In genomic region chr11:54160435-54160834, GRCm38 (mm10) we compare ENCODE assay signal across 19 mouse cellular contexts.
"Had no signal": no experiment of that assay in that cellular context is flagged by ENCODE, and none has a peak within 500 bp of the region (broad histone marks: within the 10 kb centered on the region; RNA-seq: fewer than 3 reads in every experiment).

No protein-coding gene starts in this region.

- H3K36me3 ChIP-seq: heart, embryonic 10.5 days; heart, embryonic 12.5 days; hindbrain, embryonic 13.5 days; hindbrain, embryonic 15.5 days; limb, embryonic 13.5 days; limb, embryonic 15.5 days; liver, embryonic 12.5 days had no signal

- H3K4me3 ChIP-seq: heart, embryonic 10.5 days; heart, embryonic 12.5 days; hindbrain, embryonic 13.5 days; hindbrain, embryonic 15.5 days; limb, embryonic 13.5 days; limb, embryonic 15.5 days; liver, embryonic 12.5 days had no signal

- H3K27me3 ChIP-seq: heart, embryonic 12.5 days; hindbrain, embryonic 13.5 days; hindbrain, embryonic 15.5 days; limb, embryonic 13.5 days; limb, embryonic 15.5 days had no signal

- H3K27ac ChIP-seq: heart, embryonic 10.5 days; hindbrain, embryonic 13.5 days; hindbrain, embryonic 15.5 days; hindbrain, postnatal 0 days; kidney, postnatal 0 days; limb, embryonic 13.5 days; limb, embryonic 15.5 days; liver, embryonic 12.5 days; liver, embryonic 14.5 days had no signal

- H3K4me2 ChIP-seq: heart, embryonic 12.5 days; hindbrain, embryonic 13.5 days; hindbrain, embryonic 15.5 days; limb, embryonic 13.5 days; limb, embryonic 15.5 days; liver, embryonic 12.5 days had no signal

- DNase-seq: forebrain, postnatal 0 days; gastrocnemius, postnatal 14 days; gastrocnemius, postnatal 36 days; heart, postnatal 10 days; kidney, adult 8-10 months; layer of hippocampus, adult 9-11 months; layer of hippocampus, postnatal 36 days; left cerebral cortex, postnatal 4 days had no signal

- H3K4me1 ChIP-seq: hindbrain, embryonic 13.5 days; hindbrain, embryonic 15.5 days; limb, embryonic 13.5 days; limb, embryonic 15.5 days; liver, embryonic 12.5 days had no signal

- ATAC-seq: forebrain, postnatal 0 days; hindbrain, postnatal 0 days; intestine, embryonic 16.5 days; liver, embryonic 12.5 days had no signal

- H3K9me3 ChIP-seq: heart, embryonic 10.5 days; heart, embryonic 12.5 days; hindbrain, embryonic 13.5 days; hindbrain, embryonic 15.5 days; limb, embryonic 13.5 days; limb, embryonic 15.5 days; liver, embryonic 12.5 days had no signal

- H3K9ac ChIP-seq: forebrain, postnatal 0 days; heart, embryonic 12.5 days; hindbrain, embryonic 13.5 days; hindbrain, embryonic 15.5 days; limb, embryonic 13.5 days; limb, embryonic 15.5 days; liver, embryonic 12.5 days; liver, embryonic 14.5 days had no signal
